Mouse (Mus musculus): ENCODE measurements around the gene Fbxo22. TPM values are rescaled to one million over a fixed set of nuclear protein-coding genes. Genes with fewer than 3 reads are reported as not detected.

The Fbxo22 gene
- polyA plus RNA-seq, 1 experiment from 2014 or later: 27.4 TPM

- 0 out of 2 replicates have a peak, but pooled peaks have one; percentile 7 for TF ChIP-seq CTCF (IDR thresholded peaks at IDR 0.05)
- no peak for TF ChIP-seq EP300 (IDR thresholded peaks at IDR 0.05)
- no peaks in the 10 kb centered on the region for H3K9me3 ChIP-seq (ENCODE audit: low read length)
- H3K36me3 ChIP-seq (ENCODE audit: insufficient read depth, low read length): no peaks in the 10 kb centered on the region
- DNase-seq (ENCODE audit: low spot score) (no peak), ATAC-seq (no peak)
- no peak overlapping the region for H3K9ac ChIP-seq (replicated peaks; ENCODE audit: low read depth)
- 74% methylated on average over 2 of the region's 2 CpGs for WGBS
- no peaks in the 10 kb centered on the region for H3K4me1 ChIP-seq (ENCODE audit: insufficient read depth, low read depth, low read length)
- H3K27me3 ChIP-seq (replicated peaks; ENCODE audit: insufficient read depth, low read length): no peaks in the 10 kb centered on the region
- H3K27ac ChIP-seq (ENCODE audit: low read length): no peak overlapping the region
- no peak overlapping the region for H3K4me2 ChIP-seq (replicated peaks; ENCODE audit: low read depth, low read length)
- H3K4me3 ChIP-seq (ENCODE audit: low read depth, low read length): no peak overlapping the region
Measured at GRCm38 (mm10) chr9:55199348-55199747, 9.4 kb upstream of the Fbxo22 start.

- Histone ChIP-seq H3K36me3 (ENCODE audit: insufficient read depth, low read length) (no peaks in the 10 kb centered on the region), H3K9ac (replicated peaks; ENCODE audit: low read depth) (peak overlapping the region; percentile 74), H3K27ac (ENCODE audit: low read length) (peak overlapping the region; percentile 86), H3K4me3 (ENCODE audit: low read depth, low read length) (peak overlapping the region; percentile 87), H3K4me2 (replicated peaks; ENCODE audit: low read depth, low read length) (peak overlapping the region; percentile 83), H3K4me1 (ENCODE audit: insufficient read depth, low read depth, low read length) (peaks cover 10% of the 10 kb centered on the region; the same call in 1 of the 2 replicates), H3K27me3 (replicated peaks; ENCODE audit: insufficient read depth, low read length) (no peaks in the 10 kb centered on the region), H3K9me3 (ENCODE audit: low read length) (no peaks in the 10 kb centered on the region)
- WGBS: 2% methylated on average over 2 of the region's 2 CpGs
- no peak for DNase-seq (ENCODE audit: low spot score)
- peak; percentile 7; the same call in 1 of the 2 replicates for ATAC-seq
- TF ChIP-seq CTCF (IDR thresholded peaks at IDR 0.05): no peak
Measured at GRCm38 (mm10) chr9:55208458-55208789, 301 bp upstream of the Fbxo22 start.

- Histone ChIP-seq H3K27me3 (replicated peaks; ENCODE audit: insufficient read depth, low read length) (no peaks in the 10 kb centered on the region), H3K36me3 (ENCODE audit: insufficient read depth, low read length) (peaks cover 17% of the 10 kb centered on the region), H3K9me3 (ENCODE audit: low read length) (no peaks in the 10 kb centered on the region), H3K27ac (ENCODE audit: low read length) (no peak overlapping the region), H3K4me1 (ENCODE audit: insufficient read depth, low read depth, low read length) (peaks cover 10% of the 10 kb centered on the region; the same call in 1 of the 2 replicates), H3K4me2 (replicated peaks; ENCODE audit: low read depth, low read length) (no peak overlapping the region), H3K9ac (replicated peaks; ENCODE audit: low read depth) (no peak overlapping the region), H3K4me3 (ENCODE audit: low read depth, low read length) (no peak overlapping the region)
- 64% methylated on average over 4 of the region's 4 CpGs for WGBS
- no peak for ATAC-seq
- TF ChIP-seq EP300 (IDR thresholded peaks at IDR 0.05): no peak
- TF ChIP-seq CTCF (IDR thresholded peaks at IDR 0.05): no peak
- no peak for DNase-seq (ENCODE audit: low spot score)
Measured at GRCm38 (mm10) chr9:55211611-55212010, 2.9 kb downstream of the Fbxo22 start.

GRCm38 (mm10) chr9:55213396-55213795 is 4.7 kb downstream of the Fbxo22 start:
- H3K27ac ChIP-seq (ENCODE audit: low read length): no peak overlapping the region
- 94% methylated on average over 1 of the region's 1 CpGs for WGBS
- DNase-seq (ENCODE audit: low spot score) (no peak), ATAC-seq (no peak)
- H3K9me3 ChIP-seq (ENCODE audit: low read length): no peaks in the 10 kb centered on the region
- TF ChIP-seq EP300 (IDR thresholded peaks at IDR 0.05): no peak
- H3K4me2 ChIP-seq (replicated peaks; ENCODE audit: low read depth, low read length): no peak overlapping the region
- peaks cover 21% of the 10 kb centered on the region for H3K36me3 ChIP-seq (ENCODE audit: insufficient read depth, low read length)
- no peak overlapping the region for H3K4me3 ChIP-seq (ENCODE audit: low read depth, low read length)
- no peak overlapping the region for H3K9ac ChIP-seq (replicated peaks; ENCODE audit: low read depth)
- peaks cover 6% of the 10 kb centered on the region; the same call in 1 of the 2 replicates for H3K4me1 ChIP-seq (ENCODE audit: insufficient read depth, low read depth, low read length)
- H3K27me3 ChIP-seq (replicated peaks; ENCODE audit: insufficient read depth, low read length): no peaks in the 10 kb centered on the region

- no peak overlapping the region for H3K4me3 ChIP-seq (ENCODE audit: low read depth, low read length)
- TF ChIP-seq EP300 (IDR thresholded peaks at IDR 0.05) (no peak), CTCF (IDR thresholded peaks at IDR 0.05) (no peak)
- H3K36me3 ChIP-seq (ENCODE audit: insufficient read depth, low read length): peaks cover 27% of the 10 kb centered on the region
- no peaks in the 10 kb centered on the region for H3K9me3 ChIP-seq (ENCODE audit: low read length)
- DNase-seq (ENCODE audit: low spot score): no peak
- H3K4me1 ChIP-seq (ENCODE audit: insufficient read depth, low read depth, low read length): no peaks in the 10 kb centered on the region
- no peaks in the 10 kb centered on the region for H3K27me3 ChIP-seq (replicated peaks; ENCODE audit: insufficient read depth, low read length)
- ATAC-seq: no peak
- 70% methylated on average over 3 of the region's 3 CpGs for WGBS
- H3K4me2 ChIP-seq (replicated peaks; ENCODE audit: low read depth, low read length): no peak overlapping the region
- H3K9ac ChIP-seq (replicated peaks; ENCODE audit: low read depth): no peak overlapping the region
- no peak overlapping the region for H3K27ac ChIP-seq (ENCODE audit: low read length)
Measured at GRCm38 (mm10) chr9:55215056-55215455, 6.3 kb downstream of the Fbxo22 start.

DNA sequence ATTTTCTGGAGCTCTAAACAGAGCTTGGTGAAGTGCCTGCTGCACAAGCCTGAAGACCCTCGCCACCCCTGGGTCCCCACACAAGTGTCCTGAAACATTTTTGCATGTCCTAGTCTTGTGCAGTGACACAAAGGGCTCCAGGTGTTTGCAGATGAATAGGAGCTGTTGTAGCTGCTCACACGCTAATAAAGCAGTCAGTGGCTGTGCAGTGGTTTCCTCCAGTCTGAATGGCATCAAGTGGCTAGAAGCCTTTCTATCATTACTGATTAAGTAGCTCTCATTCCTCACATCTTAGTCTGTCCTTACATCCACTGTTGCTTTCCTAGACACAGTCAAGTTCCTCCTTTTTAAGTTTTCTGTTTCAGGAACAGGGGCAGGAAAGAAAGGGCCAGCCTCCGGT is 6.9 kb downstream of the Fbxo22 start:
- DNase-seq (ENCODE audit: low spot score) (no peak), ATAC-seq (no peak)
- no peaks in the 10 kb centered on the region for H3K4me1 ChIP-seq (ENCODE audit: insufficient read depth, low read depth, low read length)
- H3K36me3 ChIP-seq (ENCODE audit: insufficient read depth, low read length): peaks cover 29% of the 10 kb centered on the region
- H3K4me2 ChIP-seq (replicated peaks; ENCODE audit: low read depth, low read length): no peak overlapping the region
- no peak overlapping the region for H3K27ac ChIP-seq (ENCODE audit: low read length)
- TF ChIP-seq CTCF (IDR thresholded peaks at IDR 0.05) (no peak), EP300 (IDR thresholded peaks at IDR 0.05) (no peak)
- 84% methylated on average over 3 of the region's 3 CpGs for WGBS
- no peaks in the 10 kb centered on the region for H3K9me3 ChIP-seq (ENCODE audit: low read length)
- H3K4me3 ChIP-seq (ENCODE audit: low read depth, low read length): no peak overlapping the region
- no peaks in the 10 kb centered on the region for H3K27me3 ChIP-seq (replicated peaks; ENCODE audit: insufficient read depth, low read length)
- H3K9ac ChIP-seq (replicated peaks; ENCODE audit: low read depth): no peak overlapping the region

- Histone ChIP-seq H3K9me3 (ENCODE audit: low read length) (no peaks in the 10 kb centered on the region), H3K36me3 (ENCODE audit: insufficient read depth, low read length) (peaks cover 29% of the 10 kb centered on the region), H3K9ac (replicated peaks; ENCODE audit: low read depth) (no peak overlapping the region), H3K4me1 (ENCODE audit: insufficient read depth, low read depth, low read length) (no peaks in the 10 kb centered on the region), H3K27ac (ENCODE audit: low read length) (no peak overlapping the region), H3K4me2 (replicated peaks; ENCODE audit: low read depth, low read length) (no peak overlapping the region), H3K4me3 (ENCODE audit: low read depth, low read length) (no peak overlapping the region), H3K27me3 (replicated peaks; ENCODE audit: insufficient read depth, low read length) (no peaks in the 10 kb centered on the region)
- WGBS: 73% methylated on average over 2 of the region's 2 CpGs
- DNase-seq (ENCODE audit: low spot score): no peak
- TF ChIP-seq CTCF (IDR thresholded peaks at IDR 0.05) (no peak), EP300 (IDR thresholded peaks at IDR 0.05) (no peak)
- ATAC-seq: no peak
Measured at GRCm38 (mm10) chr9:55216078-55216477, 7.4 kb downstream of the Fbxo22 start.
